Mouse (Mus musculus): Measurements from ENCODE around the gene Chfr. TPM values are rescaled to one million over a fixed set of nuclear protein-coding genes. Genes with fewer than 3 reads are reported as not detected.

Gene Chfr
- 67.5 and 69.5 TPM in 2 replicates for polyA plus RNA-seq (2012; ENCODE audit: low replicate concordance)

DNA sequence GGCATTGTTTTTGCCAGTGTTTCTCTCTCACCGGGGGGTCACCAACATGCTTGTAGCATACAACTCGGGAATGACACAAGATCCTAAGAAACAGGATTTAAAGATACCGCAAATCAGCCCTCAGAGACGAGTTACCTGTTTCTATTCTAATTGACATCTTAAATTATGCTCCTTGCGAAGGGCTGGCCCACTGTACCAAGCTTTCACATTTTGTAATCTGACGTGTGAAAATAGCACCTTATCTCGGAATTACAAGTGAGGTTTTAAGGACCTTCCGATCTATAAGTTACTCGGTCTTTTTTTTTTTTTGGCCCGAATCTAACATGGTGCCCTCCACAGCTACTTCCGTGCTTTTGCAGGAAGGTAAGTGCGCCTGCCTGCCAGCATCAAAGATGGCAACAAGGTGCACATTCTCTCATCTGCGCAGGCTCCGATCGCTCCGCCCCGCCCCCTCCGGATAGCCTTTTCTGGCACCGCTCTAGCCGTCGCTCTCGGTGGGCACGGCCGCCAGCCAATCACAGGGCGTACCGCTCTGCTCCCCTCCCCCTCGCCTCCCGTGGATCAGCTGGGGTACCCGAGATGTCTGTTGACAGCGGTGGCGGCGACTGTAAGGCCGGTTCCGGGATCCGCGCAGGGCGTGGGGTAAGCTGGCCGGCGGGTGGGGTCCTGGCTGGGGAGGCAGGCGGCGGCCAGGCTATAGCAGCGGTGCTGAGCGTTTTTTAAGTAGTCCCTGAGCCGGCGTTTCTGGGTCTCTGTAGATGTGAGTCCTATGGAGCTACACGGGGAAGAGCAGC lies at the start of gene Chfr:
TSS of gene Chfr (plus strand) at position 550 of the 794 bp plus-strand sequence.

DNA sequence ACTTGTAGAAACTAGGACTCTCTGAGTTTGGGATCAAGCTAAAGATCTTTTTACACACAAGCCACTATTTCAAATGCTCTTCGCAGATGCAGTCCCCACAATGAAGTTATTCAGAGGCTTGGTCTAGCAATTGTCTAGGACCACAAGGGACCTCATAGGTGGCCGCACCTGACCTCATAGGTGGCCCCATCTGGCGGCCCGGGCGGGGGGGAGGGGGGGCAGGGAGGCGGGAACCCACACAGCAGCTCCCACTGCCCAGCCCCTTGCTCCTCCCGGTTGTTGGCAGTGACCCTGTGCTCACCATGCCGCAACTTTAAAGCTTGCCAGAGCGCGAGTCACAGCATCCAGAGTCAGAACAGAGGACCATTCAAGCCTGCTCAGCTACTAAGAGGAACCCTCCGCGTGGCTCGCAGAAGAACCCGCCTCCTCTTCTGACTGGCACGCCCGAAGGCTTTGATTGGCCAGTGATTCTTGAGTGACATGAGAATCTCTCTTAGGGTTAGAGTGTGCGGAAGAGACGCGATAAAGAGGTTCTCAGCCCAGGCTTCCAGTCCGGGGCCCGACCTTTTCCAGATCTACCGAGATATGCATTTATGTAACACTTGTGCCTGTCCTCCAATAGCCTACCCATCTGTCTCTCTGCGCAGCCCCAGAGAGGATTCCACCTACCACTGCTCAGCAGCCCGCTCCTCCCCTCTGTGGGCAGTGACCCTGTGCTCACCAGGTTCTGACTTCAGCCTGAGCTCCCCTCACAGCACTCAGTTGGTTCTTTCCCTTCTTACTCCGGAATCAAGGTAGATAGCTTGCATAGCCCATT lies 41.4 kb upstream of the Chfr start, which contains the start of gene Gm35315:
TSS of gene Gm35315 (minus strand) at position 391 of the 817 bp plus-strand sequence.

DNA sequence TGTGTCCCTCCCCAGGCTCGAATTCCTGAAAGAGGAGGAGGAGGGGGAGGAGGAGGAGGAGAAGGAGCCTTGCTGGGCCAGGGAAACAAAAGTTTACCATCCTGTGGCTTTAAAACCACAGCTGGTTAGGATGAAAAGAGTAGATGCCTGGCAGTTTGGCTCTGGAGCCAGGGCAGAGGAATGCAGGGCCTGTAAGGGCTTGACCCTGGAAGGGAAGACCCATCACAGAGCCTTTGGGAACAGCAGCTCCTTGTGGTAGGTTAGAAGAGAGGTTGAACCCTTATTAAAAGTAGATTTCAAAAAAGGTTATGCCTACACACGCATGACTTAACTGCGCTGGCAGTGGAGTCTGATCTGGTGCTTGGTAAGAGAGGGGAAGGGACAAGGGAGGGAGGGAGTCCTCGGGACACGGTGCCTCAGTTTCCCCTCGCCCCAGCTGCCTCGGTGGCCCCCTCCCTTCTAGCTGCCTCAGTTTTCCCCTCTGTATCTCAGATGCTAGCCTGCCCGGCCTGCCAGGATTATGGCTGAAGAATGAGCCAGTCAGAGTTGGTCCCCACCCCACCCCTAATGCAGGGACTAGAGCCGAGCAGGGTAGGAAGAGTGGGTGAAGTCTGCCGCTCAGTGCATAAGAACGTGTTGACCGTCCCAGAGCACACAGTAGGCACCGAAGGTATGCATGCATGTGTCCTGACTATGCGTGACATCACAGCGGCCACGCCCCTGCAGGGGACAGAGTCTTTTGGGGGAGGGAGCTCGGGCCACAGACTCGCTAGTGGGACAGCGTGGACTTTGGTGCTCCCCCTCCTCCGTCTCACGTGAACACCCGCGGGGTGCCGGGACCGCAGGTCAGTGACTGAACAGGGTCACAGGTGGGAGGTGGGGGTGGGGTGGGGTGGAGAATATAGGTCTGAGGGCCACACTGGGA lies 35.7 kb upstream of the Chfr start, which contains the start of gene Plcxd1:
TSS of gene Plcxd1 (plus strand) at position 314 of the 925 bp plus-strand sequence.

DNA sequence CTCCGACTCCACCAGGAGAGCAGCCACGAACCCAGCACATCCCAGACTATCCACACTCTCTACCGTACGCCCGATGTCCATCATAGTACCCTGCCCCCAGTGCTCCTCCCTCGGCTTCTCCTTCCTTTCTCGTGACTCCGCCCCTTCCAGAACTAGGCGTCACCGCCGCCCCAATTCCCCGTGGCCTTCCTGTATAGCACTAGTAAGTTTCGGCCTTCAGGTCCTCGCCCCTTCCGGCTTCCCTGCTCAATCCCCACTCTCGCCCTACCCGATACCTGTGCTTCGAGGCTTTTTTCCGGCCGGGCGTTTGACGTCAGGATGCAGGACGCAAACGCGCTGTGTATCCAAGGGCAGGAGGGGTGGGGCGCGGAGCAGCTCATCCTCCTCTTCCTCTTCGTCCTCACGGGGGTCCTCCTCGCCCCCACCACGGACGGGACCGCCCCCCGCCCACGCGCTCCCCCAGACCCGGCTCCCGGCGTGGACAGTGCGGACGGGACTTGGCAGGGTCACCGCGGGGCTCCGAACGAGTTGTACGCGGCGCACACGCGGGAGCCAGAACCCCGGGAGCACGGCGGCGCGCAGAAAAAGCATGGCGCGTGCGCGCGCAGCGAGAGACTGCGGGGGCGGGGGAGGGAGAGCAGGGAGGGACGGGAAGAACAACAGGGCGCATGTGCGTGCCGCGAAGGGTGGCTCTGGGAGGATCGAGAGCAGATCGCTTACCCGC lies 27.9 kb upstream of the Chfr start, which contains the start of gene Gtpbp6:
TSS of gene Gtpbp6 (minus strand) at position 617 of the 724 bp plus-strand sequence.

GRCm38 (mm10) chr5:110109991-110110441 lies 25.6 kb upstream of the Chfr start, which contains the start of gene Zfp605:
Gene Zfp605, plus strand, starts transcription at chr5:110110092.

GRCm38 (mm10) chr5:110176362-110177020 lies 40.8 kb downstream of the Chfr start, which contains the start of gene Golga3:
Gene Golga3, plus strand, starts transcription at chr5:110176701.

Other genes starting within 250 kb of the Chfr start
- 0.22 and 2.1 TPM in 2 replicates for gene Gm15446, start 212.4 kb upstream of the Chfr start, polyA plus RNA-seq (2012; ENCODE audit: low replicate concordance)
- 0.15 and 1.2 TPM in 2 replicates for gene Zfp932, start 139.3 kb upstream of the Chfr start, polyA plus RNA-seq (2012; ENCODE audit: low replicate concordance)
- 1.4 TPM in 1 of 2 replicates, not detected in the other for gene Gm17655, start 63.3 kb upstream of the Chfr start, polyA plus RNA-seq (2012; ENCODE audit: low replicate concordance)
- 0.06 TPM in 1 of 2 replicates, not detected in the other for gene Gm35315, start 41.4 kb upstream of the Chfr start, polyA plus RNA-seq (2012; ENCODE audit: low replicate concordance)
- gene Plcxd1, start 35.9 kb upstream of the Chfr start, polyA plus RNA-seq (2012; ENCODE audit: low replicate concordance): 0.48 and 0.76 TPM in 2 replicates
- 79.6 and 179 TPM in 2 replicates for gene Gtpbp6, start 27.6 kb upstream of the Chfr start, polyA plus RNA-seq (2012; ENCODE audit: low replicate concordance)
- gene Zfp605, start 25.8 kb upstream of the Chfr start, polyA plus RNA-seq (2012; ENCODE audit: low replicate concordance): 1.1 and 1.4 TPM in 2 replicates
- gene Golga3, start 40.9 kb downstream of the Chfr start, polyA plus RNA-seq (2012; ENCODE audit: low replicate concordance): 2.5 and 4.5 TPM in 2 replicates
- 14.5 and 18.3 TPM in 2 replicates for gene Ankle2, start 95.2 kb downstream of the Chfr start, polyA plus RNA-seq (2012; ENCODE audit: low replicate concordance)
- gene Pgam5, start 134.1 kb downstream of the Chfr start, polyA plus RNA-seq (2012; ENCODE audit: low replicate concordance): 7.5 and 16.8 TPM in 2 replicates
- gene Pxmp2, start 150.3 kb downstream of the Chfr start, polyA plus RNA-seq (2012; ENCODE audit: low replicate concordance): 5.9 and 6.0 TPM in 2 replicates
- gene Pole, start 150.5 kb downstream of the Chfr start, polyA plus RNA-seq (2012; ENCODE audit: low replicate concordance): 3.8 and 7.2 TPM in 2 replicates
- gene P2rx2, start 207.4 kb downstream of the Chfr start, polyA plus RNA-seq (2012; ENCODE audit: low replicate concordance): not detected in 2 replicates
- not detected in 2 replicates for gene Lrcol1, start 208.9 kb downstream of the Chfr start, polyA plus RNA-seq (2012; ENCODE audit: low replicate concordance)